Mouse (Mus musculus) spleen, adult 2 months (tissue): ENCODE results near the gene Ndufb4. TPM values are rescaled to one million over a fixed set of nuclear protein-coding genes. Genes with fewer than 3 reads are reported as not detected.

Source experiments
- DNase-seq, 2 experiments: peaks; one replicate each; pipeline versions ENCODE4 v3.0.0 to v3.0.0-alpha.2; 2012 to 2021; ENCODE audit warnings: low spot score in 2 of 2, low read depth in 1 of 2
- H3K27ac ChIP-seq: fragments of 200-500 bp; 2 replicates; pipeline ENCODE4 v1.5.1; 2012; ENCODE audit warnings: low read length, inconsistent platforms; ENCODE audit not compliant: insufficient read depth
- H3K27me3 ChIP-seq: fragments of 200-500 bp; 2 replicates; pipeline ENCODE4 v1.6.1; 2012; ENCODE audit warnings: mild to moderate bottlenecking, moderate library complexity, low read length, inconsistent platforms; ENCODE audit not compliant: control insufficient read depth, insufficient read depth
- H3K36me3 ChIP-seq: fragments of 200-500 bp; 2 replicates; pipeline ENCODE4 v1.6.1; 2012; ENCODE audit warnings: mild to moderate bottlenecking, low read length, inconsistent platforms; ENCODE audit not compliant: control insufficient read depth, insufficient read depth
- H3K4me1 ChIP-seq: fragments of 200-500 bp; 2 replicates; pipeline ENCODE4 v1.6.1; 2011; ENCODE audit warnings: inconsistent platforms; ENCODE audit not compliant: control insufficient read depth, insufficient read depth, insufficient read length
- H3K4me3 ChIP-seq: fragments of 200-500 bp; 2 replicates; pipeline ENCODE4 v1.5.1; 2011; ENCODE audit warnings: mild to moderate bottlenecking, inconsistent platforms; ENCODE audit not compliant: insufficient read depth, insufficient read length; ENCODE audit errors: extremely low read depth
- CTCF ChIP-seq: fragments of 200-500 bp; IDR thresholded peaks from 2 replicates; pipeline ENCODE4 v1.5.1; 2011; ENCODE audit warnings: mild to moderate bottlenecking, inconsistent platforms; ENCODE audit not compliant: insufficient read depth, insufficient read length, insufficient replicate concordance; ENCODE audit errors: extremely low read depth
- POLR2A ChIP-seq: fragments of 200-500 bp; IDR thresholded peaks from 2 replicates; pipeline ENCODE4 v1.6.1; 2011; ENCODE audit warnings: low read depth, low read length, inconsistent platforms
- WGBS: fragments of 180-500 bp; shearing (Covaris S2); methylation state at CpG from one replicate; pipeline ENCODE4 v1.1.7; 2018; 5-methylcytosine and 5-hydroxymethylcytosine counted together
- polyA plus RNA-seq: library from polyadenylated mRNA; depleted of rRNA; stranded (reverse); fragments of >200 nt; gene quantifications from 2 replicates; pipeline ENCODE4 v1.2.3, GENCODE M21; 2012

Ndufb4 gene
- polyA plus RNA-seq, 1 experiment = 16.0 TPM

DNA sequence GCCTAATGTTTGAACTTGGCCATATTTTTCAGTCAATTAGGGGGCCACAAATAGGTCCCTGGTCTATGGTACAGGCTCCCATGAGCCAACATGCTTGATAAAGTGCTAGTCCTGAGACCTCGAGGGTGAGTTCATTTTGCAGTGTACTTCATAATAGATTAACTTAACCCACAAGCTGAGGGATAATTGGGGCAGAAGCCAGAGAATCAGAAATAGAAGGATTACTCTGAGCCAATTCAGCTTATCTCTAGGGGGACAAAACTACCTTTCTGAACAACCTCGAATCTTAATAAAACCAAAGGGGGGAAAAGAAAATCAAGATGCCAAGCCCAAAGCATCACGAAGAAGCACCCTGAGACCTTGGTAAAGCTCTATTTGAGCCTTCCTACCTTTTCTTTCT lies 31.9 kb downstream of the Ndufb4 start:
- H3K36me3 ChIP-seq = no peaks in the 10 kb centered on the region
- no peaks in the 10 kb centered on the region for H3K27me3 ChIP-seq
- TF ChIP-seq POLR2A (no peak), CTCF (no peak)
- no peak overlapping the region for H3K4me3 ChIP-seq
- no peaks in the 10 kb centered on the region for H3K4me1 ChIP-seq
- no peak overlapping the region for H3K27ac ChIP-seq
- DNase-seq = no peak
- 82% methylated on average over 3 of the region's 3 CpGs for WGBS

DNA sequence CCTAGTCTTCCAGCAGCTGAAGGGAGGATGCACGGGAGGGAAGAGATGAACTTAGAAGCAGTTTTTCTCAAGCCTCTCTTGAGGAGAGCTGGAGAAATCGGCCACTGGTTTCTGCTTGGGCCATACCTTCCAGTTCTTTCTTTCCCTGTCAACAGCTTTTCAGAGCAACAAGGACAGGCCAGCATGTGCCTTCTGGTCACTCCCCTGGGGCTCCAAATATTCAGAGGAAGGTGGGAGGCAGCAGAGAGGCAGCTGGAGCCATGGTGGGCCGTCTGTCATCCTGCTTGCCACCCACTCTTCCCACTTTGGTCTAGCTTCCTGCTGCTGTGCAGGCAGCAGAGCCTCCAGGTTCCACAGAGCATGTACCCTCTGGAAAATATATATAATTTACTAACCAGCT lies 36.6 kb downstream of the Ndufb4 start:
- no peak for DNase-seq
- H3K27me3 ChIP-seq = no peaks in the 10 kb centered on the region; the same call in 1 of the 2 replicates
- TF ChIP-seq POLR2A (no peak), CTCF (no peak)
- no peak overlapping the region for H3K4me3 ChIP-seq
- WGBS = 58% methylated on average over 3 of the region's 3 CpGs
- H3K36me3 ChIP-seq = no peaks in the 10 kb centered on the region
- no peaks in the 10 kb centered on the region for H3K4me1 ChIP-seq
- no peak overlapping the region for H3K27ac ChIP-seq

DNA sequence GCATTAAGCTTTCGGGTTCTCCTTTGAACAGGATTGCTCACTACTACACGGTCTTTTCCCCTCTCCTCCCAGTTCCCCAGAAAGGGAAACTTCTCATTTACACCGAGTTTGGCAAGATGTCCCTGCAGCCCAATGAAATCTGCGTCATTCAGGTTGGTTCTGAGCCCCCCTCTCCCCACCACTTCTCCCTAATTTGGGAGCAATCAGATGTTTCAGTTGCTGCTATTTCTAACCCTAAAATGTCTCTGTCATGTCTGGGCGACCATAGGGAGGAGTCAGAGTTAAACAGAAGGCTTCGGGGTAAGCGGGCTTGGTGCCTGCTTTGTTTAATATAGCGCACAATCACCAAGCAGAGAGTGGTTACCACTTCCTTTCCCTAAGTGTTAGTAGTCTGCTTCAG lies 38.1 kb downstream of the Ndufb4 start:
- no peak for DNase-seq
- Histone ChIP-seq H3K27me3 (no peaks in the 10 kb centered on the region; the same call in 1 of the 2 replicates), H3K36me3 (no peaks in the 10 kb centered on the region), H3K27ac (no peak overlapping the region), H3K4me1 (no peaks in the 10 kb centered on the region), H3K4me3 (no peak overlapping the region)
- WGBS = 35% methylated on average over 8 of the region's 8 CpGs
- no peak for TF ChIP-seq POLR2A
- no peak for TF ChIP-seq CTCF

DNA sequence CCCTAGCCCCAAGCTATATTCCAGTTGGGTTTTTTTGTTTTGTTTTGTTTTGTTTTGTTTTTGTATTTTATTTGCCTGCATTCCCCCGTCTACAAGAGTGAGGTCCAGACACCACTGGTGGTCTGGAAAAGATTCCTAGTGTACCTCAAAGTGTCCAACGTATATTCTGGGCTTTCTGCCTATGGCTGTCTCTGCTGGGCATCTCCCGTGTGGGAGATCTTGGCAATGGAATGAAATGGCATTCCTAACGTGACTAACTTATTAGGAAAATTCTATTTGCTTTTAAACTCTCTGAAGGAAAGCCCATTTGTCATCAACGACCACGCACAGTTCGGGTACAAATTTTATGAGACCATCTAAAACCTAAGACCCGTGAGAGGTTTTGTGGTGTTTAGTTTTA lies 38.8 kb downstream of the Ndufb4 start:
- no peaks in the 10 kb centered on the region; the same call in 1 of the 2 replicates for H3K27me3 ChIP-seq
- H3K36me3 ChIP-seq = no peaks in the 10 kb centered on the region
- H3K4me3 ChIP-seq = no peak overlapping the region
- DNase-seq = no peak
- no peak overlapping the region for H3K27ac ChIP-seq
- 88% methylated on average over 8 of the region's 8 CpGs for whole genome bisulfite sequencing
- no peak for TF ChIP-seq POLR2A
- no peaks in the 10 kb centered on the region for H3K4me1 ChIP-seq

DNA sequence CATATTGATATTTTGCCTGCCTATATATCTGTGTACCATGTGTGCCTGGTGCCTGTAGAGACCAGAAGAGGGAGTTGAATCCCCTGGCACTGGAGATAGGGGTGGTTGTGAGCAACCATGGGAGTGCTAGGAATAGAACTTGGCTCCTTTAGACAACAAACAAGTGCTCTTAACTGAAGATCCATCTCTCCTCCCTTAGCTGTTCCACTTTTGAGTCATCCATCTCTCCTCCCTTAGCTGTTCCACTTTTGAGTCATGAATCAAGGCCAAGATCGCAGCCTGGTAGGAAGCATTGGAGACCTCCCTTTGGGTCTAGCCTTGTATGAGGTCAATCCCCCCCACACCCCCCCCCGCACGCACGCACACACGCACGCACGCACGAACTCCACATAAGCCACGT lies 39.7 kb downstream of the Ndufb4 start:
- no peak overlapping the region for H3K27ac ChIP-seq
- H3K4me1 ChIP-seq = no peaks in the 10 kb centered on the region
- TF ChIP-seq POLR2A (no peak), CTCF (no peak)
- no peaks in the 10 kb centered on the region for H3K36me3 ChIP-seq
- no peak for DNase-seq
- no peaks in the 10 kb centered on the region; the same call in 1 of the 2 replicates for H3K27me3 ChIP-seq
- 90% methylated on average over 9 of the region's 9 CpGs for WGBS
- H3K4me3 ChIP-seq = no peak overlapping the region

DNA sequence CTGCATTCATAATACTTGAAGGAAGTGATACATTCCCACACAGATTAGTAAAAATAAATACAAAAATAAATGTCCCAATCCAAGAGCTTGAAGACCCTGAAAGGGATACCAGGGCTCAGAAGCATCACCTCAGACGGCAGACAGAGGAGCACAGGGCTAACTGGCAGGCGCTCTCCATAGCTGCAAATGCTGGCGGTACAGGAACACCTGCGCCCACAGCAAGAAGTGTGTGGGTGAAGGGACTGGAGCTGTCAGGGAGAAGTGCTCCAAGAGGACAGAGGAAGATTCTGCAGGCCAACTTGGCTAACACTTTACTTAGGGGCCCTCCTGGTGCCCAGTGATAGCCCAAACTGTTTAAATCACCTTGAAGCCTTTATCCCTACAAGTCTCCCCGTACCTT lies 42.2 kb downstream of the Ndufb4 start:
- Histone ChIP-seq H3K4me1 (no peaks in the 10 kb centered on the region), H3K27ac (no peak overlapping the region), H3K36me3 (no peaks in the 10 kb centered on the region), H3K4me3 (no peak overlapping the region), H3K27me3 (no peaks in the 10 kb centered on the region; the same call in 1 of the 2 replicates)
- no peak for DNase-seq
- 90% methylated on average over 5 of the region's 5 CpGs for WGBS
- TF ChIP-seq POLR2A = no peak
- no peak for TF ChIP-seq CTCF

DNA sequence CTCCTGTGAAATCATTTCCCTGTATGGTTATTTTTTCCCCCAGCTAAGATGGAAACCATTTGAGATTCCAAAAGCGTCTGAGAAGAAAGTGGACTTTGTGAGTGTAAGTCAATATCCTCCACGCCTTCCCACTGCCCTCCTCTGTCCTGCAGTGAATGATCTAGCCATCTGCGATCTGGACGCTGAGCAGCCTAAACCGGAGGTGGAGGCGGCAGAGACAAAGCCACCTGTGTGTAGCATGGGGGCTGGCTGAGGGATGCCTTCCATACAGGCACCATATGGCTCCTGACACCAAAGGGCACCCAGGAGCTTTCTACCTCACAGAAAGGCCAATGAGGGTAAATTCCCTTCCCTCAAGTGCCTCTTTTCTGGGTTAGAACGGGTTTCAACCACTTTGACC lies 43.2 kb downstream of the Ndufb4 start:
- H3K27me3 ChIP-seq = no peaks in the 10 kb centered on the region; the same call in 1 of the 2 replicates
- no peaks in the 10 kb centered on the region for H3K36me3 ChIP-seq
- no peaks in the 10 kb centered on the region for H3K4me1 ChIP-seq
- no peak for DNase-seq
- H3K27ac ChIP-seq = no peak overlapping the region
- TF ChIP-seq CTCF (no peak), POLR2A (no peak)
- H3K4me3 ChIP-seq = no peak overlapping the region
- 94% methylated on average over 7 of the region's 7 CpGs for WGBS

DNA sequence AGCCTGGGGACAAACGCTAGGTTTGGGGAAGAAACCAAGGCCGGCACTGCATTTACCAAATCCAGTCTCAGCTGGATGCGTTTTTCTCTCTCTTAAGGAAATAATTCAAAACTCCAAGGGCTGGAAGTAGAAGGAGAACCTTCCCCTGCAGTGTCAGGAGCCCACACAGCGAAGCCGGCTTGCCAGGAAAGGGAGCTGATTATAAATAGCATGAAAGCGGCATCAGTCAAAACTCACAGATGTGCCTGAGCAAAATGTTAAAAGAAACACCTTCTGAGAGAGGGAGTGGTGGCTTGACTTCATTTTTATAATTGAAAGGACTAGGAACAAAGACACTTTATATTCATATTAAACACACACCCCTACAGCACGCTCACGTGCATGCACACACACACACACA lies 43.9 kb downstream of the Ndufb4 start:
- no peak overlapping the region for H3K27ac ChIP-seq
- TF ChIP-seq POLR2A (no peak), CTCF (no peak)
- 85% methylated on average over 8 of the region's 8 CpGs for WGBS
- H3K27me3 ChIP-seq = no peaks in the 10 kb centered on the region
- DNase-seq = no peak
- no peaks in the 10 kb centered on the region for H3K36me3 ChIP-seq
- H3K4me1 ChIP-seq = no peaks in the 10 kb centered on the region
- H3K4me3 ChIP-seq = no peak overlapping the region
